Mouse (Mus musculus) stomach, embryonic 16.5 days (tissue): Measurements from ENCODE around the gene Atp9a. TPM values are rescaled to one million over a fixed set of nuclear protein-coding genes. Genes with fewer than 3 reads are reported as not detected.

ENCODE experiments used
- ATAC-seq: fragments of 200-750 bp; cut with Nextera tagmentation; 2 replicates; pipeline ENCODE4 v1.8.0; 2017; ENCODE audit warnings: moderate number of reproducible peaks, moderate TSS enrichment; ENCODE audit not compliant: insufficient read depth, low FRiP score
- H3K27ac ChIP-seq: fragments of 300-500 bp; sonication (generic); 2 replicates; pipeline ENCODE4 v1.5.1; 2014; ENCODE audit warnings: low read length
- H3K27me3 ChIP-seq: fragments of 300-500 bp; sonication (generic); 2 replicates; pipeline ENCODE4 v1.6.1; 2014; ENCODE audit warnings: low read length, control low read depth, mixed read lengths; ENCODE audit not compliant: control insufficient read depth, insufficient read depth
- H3K36me3 ChIP-seq: fragments of 300-500 bp; sonication (generic); 2 replicates; pipeline ENCODE4 v1.6.1; 2014; ENCODE audit warnings: low read length; ENCODE audit not compliant: control insufficient read depth, insufficient read depth
- H3K4me1 ChIP-seq: fragments of 300-500 bp; sonication (generic); 2 replicates; pipeline ENCODE4 v1.6.1; 2014; ENCODE audit warnings: low read length, control low read depth, mixed read lengths; ENCODE audit not compliant: control insufficient read depth, insufficient read depth
- H3K4me2 ChIP-seq: fragments of 300-500 bp; sonication (generic); 2 replicates; pipeline ENCODE4 v1.6.1; 2014; ENCODE audit warnings: low read depth, low read length, mixed read lengths
- H3K4me3 ChIP-seq: fragments of 300-500 bp; sonication (generic); replicated peaks from 2 replicates; pipeline ENCODE4 v1.5.1; 2014; ENCODE audit warnings: mild to moderate bottlenecking, low read length
- H3K9ac ChIP-seq: fragments of 300-500 bp; sonication (generic); 2 replicates; pipeline ENCODE4 v1.6.1; 2014; ENCODE audit warnings: low read length
- H3K9me3 ChIP-seq: fragments of 300-500 bp; sonication (generic); replicated peaks from 2 replicates; pipeline ENCODE4 v1.6.1; 2016; ENCODE audit warnings: low read length, control low read depth; ENCODE audit not compliant: control insufficient read depth
- WGBS: fragments of 180-500 bp; shearing (Covaris S2); extraction: QIAGEN DNeasy Blood & Tissue Kit; methylation state at CpG from one replicate; pipeline ENCODE4 v1.1.7; 2014; 5-methylcytosine and 5-hydroxymethylcytosine counted together
- polyA plus RNA-seq: library from polyadenylated mRNA; unstranded; fragments of >200 nt; fragmentation: Nextera tagmentation; extraction: Ambion mirVana; gene quantifications from 2 replicates; pipeline ENCODE4 v1.2.1, GENCODE M21; 2015

Atp9a gene
- polyA plus RNA-seq, 1 experiment from 2014 or later = 19.4 TPM

- Histone ChIP-seq H3K9me3 (no peaks in the 10 kb centered on the region), H3K36me3 (no peaks in the 10 kb centered on the region), H3K9ac (no peak overlapping the region), H3K27me3 (peaks cover 14% of the 10 kb centered on the region; the same call in 1 of the 2 replicates), H3K4me1 (peaks cover 9% of the 10 kb centered on the region; the same call in 1 of the 2 replicates), H3K27ac (no peak overlapping the region), H3K4me3 (no peak overlapping the region), H3K4me2 (no peak overlapping the region)
- 79% methylated on average over 5 of the region's 5 CpGs for WGBS
- ATAC-seq = no peak
Observed at GRCm38 (mm10) chr2:168593004-168593403, 149.2 kb downstream of the Atp9a start.

DNA sequence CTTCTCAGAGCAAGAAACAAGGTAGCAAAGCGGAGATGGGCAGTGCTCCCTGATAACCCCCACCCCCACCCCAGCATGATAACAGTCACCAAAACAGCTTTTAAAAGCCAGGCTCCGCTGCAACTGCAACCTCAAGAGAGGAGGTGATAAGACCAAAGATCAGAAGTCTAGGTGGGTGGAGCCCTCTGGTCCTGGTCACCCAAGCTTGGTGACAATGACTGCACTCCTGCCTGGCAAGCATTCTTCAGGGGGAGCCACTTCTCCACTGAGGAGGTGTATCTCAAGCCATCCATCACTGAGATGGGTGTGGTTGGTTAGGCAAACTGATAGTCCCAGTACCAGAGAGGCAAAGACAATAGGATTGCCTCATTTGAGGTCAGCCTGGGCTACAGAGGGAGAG, 151.1 kb downstream of the Atp9a start:
- Histone ChIP-seq H3K4me1 (peaks cover 9% of the 10 kb centered on the region; the same call in 1 of the 2 replicates), H3K36me3 (no peaks in the 10 kb centered on the region), H3K4me2 (no peak overlapping the region), H3K9ac (no peak overlapping the region), H3K4me3 (no peak overlapping the region), H3K9me3 (no peaks in the 10 kb centered on the region), H3K27me3 (peaks cover 14% of the 10 kb centered on the region; the same call in 1 of the 2 replicates), H3K27ac (no peak overlapping the region)
- ATAC-seq = no peak
- WGBS = 46% methylated on average over 2 of the region's 2 CpGs

DNA sequence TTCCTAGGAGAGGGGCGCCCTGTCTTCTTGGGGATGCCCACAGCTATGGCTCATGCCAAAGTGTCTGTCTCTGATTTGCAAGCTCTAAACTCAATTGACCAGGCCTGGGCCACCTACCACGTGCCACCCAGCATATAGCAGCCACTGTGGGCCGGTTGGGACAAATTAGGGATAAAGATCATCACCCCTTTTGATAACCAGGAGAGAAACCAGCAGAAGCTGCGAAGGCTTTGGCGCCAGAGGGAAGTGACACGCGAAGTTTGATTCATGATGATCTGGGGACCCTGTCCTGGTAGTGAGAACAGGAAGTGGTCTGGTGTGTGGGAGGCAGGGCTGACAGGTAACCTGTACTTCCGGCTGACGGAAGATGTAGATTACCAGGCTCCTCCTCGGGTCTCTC, 151.7 kb downstream of the Atp9a start:
- H3K36me3 ChIP-seq = no peaks in the 10 kb centered on the region
- ATAC-seq = no peak
- H3K27ac ChIP-seq = no peak overlapping the region
- peaks cover 9% of the 10 kb centered on the region; the same call in 1 of the 2 replicates for H3K4me1 ChIP-seq
- H3K9me3 ChIP-seq = no peaks in the 10 kb centered on the region
- peak overlapping the region; percentile 33; the same call in 1 of the 2 replicates for H3K9ac ChIP-seq
- WGBS = 40% methylated on average over 10 of the region's 10 CpGs
- H3K4me2 ChIP-seq = peak overlapping the region; percentile 61
- peaks cover 14% of the 10 kb centered on the region; the same call in 1 of the 2 replicates for H3K27me3 ChIP-seq
- peak overlapping the region; percentile 53 for H3K4me3 ChIP-seq

DNA sequence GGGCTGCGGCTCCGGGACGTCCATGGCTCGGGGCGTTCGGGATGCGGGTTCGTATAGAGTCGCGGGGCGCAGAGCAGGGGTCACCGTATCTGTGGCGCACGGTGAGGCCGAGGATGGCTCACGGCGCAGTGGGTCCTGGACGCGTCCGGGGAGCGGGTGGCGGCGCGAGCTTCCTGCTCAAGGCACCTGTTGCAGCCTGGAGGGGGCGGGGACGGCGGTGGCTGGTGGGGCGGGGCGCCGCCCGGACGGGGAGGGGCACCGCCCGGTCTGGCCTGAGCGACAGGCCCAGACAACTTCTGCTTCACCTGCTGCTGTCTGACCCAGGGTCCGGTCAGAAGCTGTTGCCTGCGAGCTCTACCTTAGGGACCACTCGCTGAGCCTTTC, 152.0 kb downstream of the Atp9a start:
- Histone ChIP-seq H3K36me3 (no peaks in the 10 kb centered on the region), H3K9me3 (no peaks in the 10 kb centered on the region), H3K27me3 (peaks cover 14% of the 10 kb centered on the region; the same call in 1 of the 2 replicates), H3K4me2 (peak overlapping the region; percentile 61), H3K9ac (peak overlapping the region; percentile 78), H3K4me3 (peak overlapping the region; percentile 53), H3K27ac (no peak overlapping the region), H3K4me1 (peaks cover 9% of the 10 kb centered on the region; the same call in 1 of the 2 replicates)
- 1% methylated on average over 26 of the region's 38 CpGs for WGBS
- peak; percentile 80 for ATAC-seq

DNA sequence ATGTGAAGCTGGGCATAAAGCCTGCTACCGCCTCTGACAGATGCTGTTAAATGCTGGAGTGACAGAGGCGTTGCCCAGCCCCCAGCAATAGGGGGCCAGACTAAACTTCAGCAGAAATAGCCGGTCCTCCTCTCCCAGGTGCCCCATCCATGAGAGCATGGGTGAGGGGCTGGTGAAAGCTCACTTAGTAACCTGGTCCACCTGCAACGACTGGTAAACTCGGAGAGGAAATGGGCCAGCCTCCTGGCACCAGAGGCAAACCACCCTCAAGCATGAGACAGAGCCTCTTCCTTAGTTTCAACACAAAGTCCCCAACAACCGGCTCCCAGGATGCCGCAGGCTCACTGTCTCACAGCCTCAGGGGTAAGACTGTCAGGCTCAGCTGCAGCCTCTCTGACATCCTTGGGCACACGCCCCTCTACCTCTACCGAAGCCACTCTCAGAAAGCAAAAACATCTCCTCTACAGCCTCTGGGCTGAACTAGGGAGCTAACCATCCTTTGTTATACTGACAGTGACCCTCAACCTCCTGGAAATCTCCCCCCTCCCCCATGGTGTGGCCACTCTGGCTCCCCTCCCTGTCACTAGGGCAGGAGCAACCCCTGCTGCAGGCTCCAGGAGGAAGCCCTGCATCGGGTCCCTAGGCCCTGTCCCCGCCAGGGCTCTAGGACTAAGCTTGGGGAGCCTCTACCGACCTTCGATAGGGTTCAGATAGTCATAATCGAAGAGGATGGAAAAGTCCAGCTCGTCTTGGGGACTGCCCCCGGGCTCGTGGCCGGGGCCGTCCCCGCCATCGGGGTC, 152.6 kb downstream of the Atp9a start:
- no peak overlapping the region for H3K27ac ChIP-seq
- peak overlapping the region; percentile 61 for H3K4me2 ChIP-seq
- H3K9ac ChIP-seq = peak overlapping the region; percentile 78
- H3K9me3 ChIP-seq = no peaks in the 10 kb centered on the region
- WGBS = 11% methylated on average over 21 of the region's 21 CpGs
- peaks cover 14% of the 10 kb centered on the region; the same call in 1 of the 2 replicates for H3K27me3 ChIP-seq
- H3K4me1 ChIP-seq = peaks cover 9% of the 10 kb centered on the region; the same call in 1 of the 2 replicates
- no peak; the same call in 1 of the 2 replicates for ATAC-seq
- peak overlapping the region; percentile 53 for H3K4me3 ChIP-seq
- H3K36me3 ChIP-seq = no peaks in the 10 kb centered on the region

GRCm38 (mm10) chr2:168588591-168589367, 153.4 kb downstream of the Atp9a start:
- H3K4me1 ChIP-seq = peaks cover 9% of the 10 kb centered on the region; the same call in 1 of the 2 replicates

GRCm38 (mm10) chr2:168587159-168587558, 155.1 kb downstream of the Atp9a start:
- WGBS = 79% methylated on average over 8 of the region's 8 CpGs
- Histone ChIP-seq H3K9me3 (no peaks in the 10 kb centered on the region), H3K27ac (no peak overlapping the region), H3K36me3 (no peaks in the 10 kb centered on the region), H3K27me3 (peaks cover 14% of the 10 kb centered on the region; the same call in 1 of the 2 replicates), H3K9ac (no peak overlapping the region), H3K4me2 (no peak overlapping the region), H3K4me1 (peaks cover 9% of the 10 kb centered on the region; the same call in 1 of the 2 replicates), H3K4me3 (no peak overlapping the region)
- no peak for ATAC-seq

More at GRCm38 (mm10) chr2:168588591-168589367, 153.4 kb downstream of the Atp9a start:
- Histone ChIP-seq H3K4me3 (peak overlapping the region; percentile 53), H3K27ac (no peak overlapping the region), H3K36me3 (no peaks in the 10 kb centered on the region), H3K9ac (peak overlapping the region; percentile 78; the same call in 1 of the 2 replicates), H3K4me2 (peak overlapping the region; percentile 61), H3K27me3 (peaks cover 14% of the 10 kb centered on the region; the same call in 1 of the 2 replicates), H3K9me3 (no peaks in the 10 kb centered on the region)
- ATAC-seq = no peak
- 54% methylated on average over 11 of the region's 11 CpGs for WGBS

GRCm38 (mm10) chr2:168586512-168586911, 155.7 kb downstream of the Atp9a start:
- 82% methylated on average over 12 of the region's 12 CpGs for WGBS
- Histone ChIP-seq H3K4me3 (no peak overlapping the region), H3K9ac (no peak overlapping the region), H3K4me2 (no peak overlapping the region), H3K36me3 (no peaks in the 10 kb centered on the region), H3K4me1 (peaks cover 9% of the 10 kb centered on the region; the same call in 1 of the 2 replicates), H3K27me3 (peaks cover 11% of the 10 kb centered on the region; the same call in 1 of the 2 replicates), H3K27ac (no peak overlapping the region), H3K9me3 (no peaks in the 10 kb centered on the region)
- no peak for ATAC-seq
